Mouse (Mus musculus): ENCODE measurements at regions not wholly inside any gene's neighbourhood (a gene's known extent, or its start where the extent isn't known, plus 50 kb on each side); places are given as distances from the start of the nearest gene placed in this dataset.

DNA sequence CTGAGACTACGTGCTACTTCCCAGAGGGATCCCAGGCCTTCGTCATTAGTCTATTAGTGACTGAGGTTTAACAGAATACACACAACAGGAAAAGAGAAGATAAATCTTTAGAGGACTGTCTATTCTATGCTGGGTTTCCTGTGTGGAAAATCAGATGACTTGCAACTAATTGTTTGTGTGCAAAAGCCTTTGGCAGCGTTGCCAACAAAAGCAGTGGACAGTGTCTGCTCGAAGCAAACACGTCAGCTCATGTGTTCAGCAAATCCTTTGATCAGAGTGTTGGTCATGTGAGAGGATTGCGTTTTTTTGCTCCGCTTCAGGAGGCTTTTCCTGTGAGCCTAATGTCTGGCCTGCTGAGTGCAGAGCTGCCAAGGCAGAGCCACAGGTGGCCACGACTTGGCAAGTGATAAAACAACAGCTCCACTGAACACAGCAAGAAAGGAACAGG lies 117.3 kb downstream of the Arl4a start:
- TF ChIP-seq MYOD1 (IDR thresholded peaks at IDR 0.05; ENCODE audit: control insufficient read depth in 1 of 3, insufficient read length in 2 of 3, low read depth in 2 of 3): peak in 1 of 3 experiments; percentile 7
- TF ChIP-seq MAX (IDR thresholded peaks at IDR 0.05; ENCODE audit: low read depth): no peak
- Histone ChIP-seq H3ac (ENCODE audit: control insufficient read depth, insufficient read length) (no peak overlapping the region), H3K79me2 (ENCODE audit: control insufficient read depth, insufficient read depth) (no peaks in the 10 kb centered on the region), H3K4me3 (no peak overlapping the region), H3K4me2 (ENCODE audit: low read depth) (no peak overlapping the region), H3K36me3 (ENCODE audit: control insufficient read depth, insufficient read depth) (no peaks in the 10 kb centered on the region), H3K27me3 (ENCODE audit: control insufficient read depth, insufficient read depth, insufficient read length) (no peaks in the 10 kb centered on the region)

DNA sequence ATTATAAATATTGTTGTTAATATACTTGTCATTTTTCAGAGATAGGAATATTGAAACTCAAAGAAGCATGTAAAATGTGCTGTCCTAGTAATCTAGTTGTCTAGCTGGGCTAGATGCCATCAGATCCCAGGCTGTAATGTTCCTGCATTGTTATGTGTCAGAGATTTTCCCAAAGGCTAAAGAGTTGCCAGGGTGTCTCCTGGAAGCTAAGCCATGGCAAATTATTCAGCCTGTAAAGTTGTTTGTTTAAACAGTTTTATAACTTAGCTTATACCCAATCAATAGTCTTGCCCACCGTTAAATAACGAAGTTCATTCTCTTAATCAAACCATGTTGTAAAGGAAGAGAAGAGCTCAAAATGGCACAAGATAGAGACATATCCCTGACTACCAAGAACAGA lies 117.9 kb downstream of the Arl4a start:
- H3K4me2 ChIP-seq (ENCODE audit: low read depth): no peak overlapping the region
- TF ChIP-seq SRF (IDR thresholded peaks at IDR 0.05; ENCODE audit: control insufficient read depth, insufficient read length, low read depth): no peak
- no peak for TF ChIP-seq MYOG (IDR thresholded peaks at IDR 0.05; ENCODE audit: control insufficient read depth in 1 of 3, insufficient read depth in 1 of 3, insufficient read length in 2 of 3, low read depth in 2 of 3)
- no peak for TF ChIP-seq TCF3 (IDR thresholded peaks at IDR 0.05; ENCODE audit: insufficient read length, low read depth)
- TF ChIP-seq E2F4 (IDR thresholded peaks at IDR 0.05; ENCODE audit: insufficient read depth): no peak
- no peak for TF ChIP-seq POLR2AphosphoS2 (IDR thresholded peaks at IDR 0.05; ENCODE audit: insufficient read length, low read depth)
- no peak for TF ChIP-seq MYOD1 (IDR thresholded peaks at IDR 0.05; ENCODE audit: control insufficient read depth in 1 of 3, insufficient read length in 2 of 3, low read depth in 2 of 3)
- no peak for TF ChIP-seq USF1 (IDR thresholded peaks at IDR 0.05; ENCODE audit: low read depth)
- TF ChIP-seq REST (IDR thresholded peaks at IDR 0.05; ENCODE audit: insufficient read depth, insufficient read length): no peak
- no peak overlapping the region for H3K4me3 ChIP-seq

GRCm38 (mm10) chr12:39888493-39888892 lies 149.3 kb downstream of the Arl4a start:
- Histone ChIP-seq H3ac (ENCODE audit: control insufficient read depth, insufficient read length) (no peak overlapping the region), H3K27me3 (ENCODE audit: control insufficient read depth, insufficient read depth, insufficient read length) (no peaks in the 10 kb centered on the region), H3K79me2 (ENCODE audit: control insufficient read depth, insufficient read depth) (no peaks in the 10 kb centered on the region), H3K36me3 (ENCODE audit: control insufficient read depth, insufficient read depth) (no peaks in the 10 kb centered on the region), H3K4me3 (no peak overlapping the region), H3K4me2 (ENCODE audit: low read depth) (no peak overlapping the region)
- TF ChIP-seq CEBPB (IDR thresholded peaks at IDR 0.05; ENCODE audit: insufficient read depth, poor library complexity, severe bottlenecking) (no peak), USF1 (IDR thresholded peaks at IDR 0.05; ENCODE audit: low read depth) (no peak), SRF (IDR thresholded peaks at IDR 0.05; ENCODE audit: control insufficient read depth, insufficient read length, low read depth) (no peak), TCF12 (IDR thresholded peaks at IDR 0.05; ENCODE audit: insufficient read depth, poor library complexity, severe bottlenecking) (no peak)

More for the DNA sequence above, 117.9 kb downstream of the Arl4a start:
- Histone ChIP-seq H3K36me3 (ENCODE audit: control insufficient read depth, insufficient read depth) (no peaks in the 10 kb centered on the region), H3K79me2 (ENCODE audit: control insufficient read depth, insufficient read depth) (no peaks in the 10 kb centered on the region), H3K27me3 (ENCODE audit: control insufficient read depth, insufficient read depth, insufficient read length) (no peaks in the 10 kb centered on the region), H3ac (ENCODE audit: control insufficient read depth, insufficient read length) (no peak overlapping the region)

DNA sequence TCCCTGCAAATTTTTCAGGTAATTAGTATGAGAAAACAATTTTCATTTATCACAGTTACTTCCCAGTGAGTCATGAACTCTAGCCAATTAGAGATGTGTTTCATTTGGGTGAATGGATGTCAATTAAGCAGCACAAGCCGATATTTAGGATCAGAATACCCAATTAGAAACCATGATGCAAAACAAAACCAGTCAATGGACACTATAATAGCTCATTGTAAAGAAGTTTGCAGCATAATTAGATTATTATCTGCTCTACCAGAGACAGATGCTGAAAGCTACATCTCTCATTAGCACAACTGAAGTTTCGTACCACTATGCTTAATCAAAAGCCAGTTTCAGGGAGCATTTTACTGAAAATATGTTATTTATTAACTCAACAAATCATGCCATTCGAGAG lies 152.5 kb downstream of the Arl4a start:
- Histone ChIP-seq H3K4me2 (ENCODE audit: low read depth) (no peak overlapping the region), H3K4me3 (no peak overlapping the region), H3K79me2 (ENCODE audit: control insufficient read depth, insufficient read depth) (no peaks in the 10 kb centered on the region), H3K36me3 (ENCODE audit: control insufficient read depth, insufficient read depth) (no peaks in the 10 kb centered on the region), H3K27me3 (ENCODE audit: control insufficient read depth, insufficient read depth, insufficient read length) (no peaks in the 10 kb centered on the region), H3ac (ENCODE audit: control insufficient read depth, insufficient read length) (no peak overlapping the region)
- TF ChIP-seq MAX (IDR thresholded peaks at IDR 0.05; ENCODE audit: low read depth): no peak
- no peak for TF ChIP-seq E2F4 (IDR thresholded peaks at IDR 0.05; ENCODE audit: insufficient read depth)
- no peak for TF ChIP-seq SRF (IDR thresholded peaks at IDR 0.05; ENCODE audit: control insufficient read depth, insufficient read length, low read depth)
- TF ChIP-seq POLR2A (IDR thresholded peaks at IDR 0.05; ENCODE audit: insufficient read length, low read depth): no peak
- no peak for TF ChIP-seq MYOD1 (IDR thresholded peaks at IDR 0.05; ENCODE audit: control insufficient read depth in 1 of 3, insufficient read length in 2 of 3, low read depth in 2 of 3)
- no peak for TF ChIP-seq TCF3 (IDR thresholded peaks at IDR 0.05; ENCODE audit: insufficient read length, low read depth)
- no peak for TF ChIP-seq POLR2AphosphoS2 (IDR thresholded peaks at IDR 0.05; ENCODE audit: insufficient read length, low read depth)
- no peak for TF ChIP-seq CEBPB (IDR thresholded peaks at IDR 0.05; ENCODE audit: insufficient read depth, poor library complexity, severe bottlenecking)
- no peak for TF ChIP-seq TCF12 (IDR thresholded peaks at IDR 0.05; ENCODE audit: insufficient read depth, poor library complexity, severe bottlenecking)
- no peak for TF ChIP-seq USF1 (IDR thresholded peaks at IDR 0.05; ENCODE audit: low read depth)
- no peak for TF ChIP-seq MYOG (IDR thresholded peaks at IDR 0.05; ENCODE audit: control insufficient read depth in 1 of 3, insufficient read depth in 1 of 3, insufficient read length in 2 of 3, low read depth in 2 of 3)
- TF ChIP-seq REST (IDR thresholded peaks at IDR 0.05; ENCODE audit: insufficient read depth, insufficient read length): no peak

DNA sequence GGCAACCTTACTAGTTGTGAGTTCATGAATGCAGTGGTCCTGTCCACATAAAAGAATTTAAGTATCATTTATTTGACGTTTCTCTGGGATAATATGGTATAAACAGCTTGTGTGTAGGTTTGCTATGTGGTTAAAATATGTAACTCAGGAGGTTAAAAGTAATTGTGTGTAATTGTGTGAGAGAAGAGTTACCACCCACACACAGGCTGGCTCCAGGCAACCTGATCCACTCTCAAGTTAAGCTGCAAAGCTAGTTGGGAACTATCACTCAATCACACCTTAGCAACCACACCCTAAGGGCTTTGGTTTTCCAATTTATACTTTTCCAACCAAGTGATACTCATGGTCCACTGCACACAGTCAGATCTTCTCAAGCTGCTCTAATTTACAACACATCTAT lies 157.5 kb downstream of the Arl4a start:
- Histone ChIP-seq H3ac (ENCODE audit: control insufficient read depth, insufficient read length) (no peak overlapping the region), H3K4me3 (no peak overlapping the region), H3K4me2 (ENCODE audit: low read depth) (no peak overlapping the region), H3K79me2 (ENCODE audit: control insufficient read depth, insufficient read depth) (no peaks in the 10 kb centered on the region), H3K27me3 (ENCODE audit: control insufficient read depth, insufficient read depth, insufficient read length) (no peaks in the 10 kb centered on the region), H3K36me3 (ENCODE audit: control insufficient read depth, insufficient read depth) (no peaks in the 10 kb centered on the region)
- no peak for TF ChIP-seq MAX (IDR thresholded peaks at IDR 0.05; ENCODE audit: low read depth)
- no peak for TF ChIP-seq MYOG (IDR thresholded peaks at IDR 0.05; ENCODE audit: control insufficient read depth in 1 of 3, insufficient read depth in 1 of 3, insufficient read length in 2 of 3, low read depth in 2 of 3)
- TF ChIP-seq REST (IDR thresholded peaks at IDR 0.05; ENCODE audit: insufficient read depth, insufficient read length): no peak
- no peak for TF ChIP-seq TCF3 (IDR thresholded peaks at IDR 0.05; ENCODE audit: insufficient read length, low read depth)
- TF ChIP-seq POLR2A (IDR thresholded peaks at IDR 0.05; ENCODE audit: insufficient read length, low read depth): no peak
- TF ChIP-seq E2F4 (IDR thresholded peaks at IDR 0.05; ENCODE audit: insufficient read depth): no peak
- TF ChIP-seq TCF12 (IDR thresholded peaks at IDR 0.05; ENCODE audit: insufficient read depth, poor library complexity, severe bottlenecking): no peak
- TF ChIP-seq SRF (IDR thresholded peaks at IDR 0.05; ENCODE audit: control insufficient read depth, insufficient read length, low read depth): no peak
- no peak for TF ChIP-seq USF1 (IDR thresholded peaks at IDR 0.05; ENCODE audit: low read depth)
- no peak for TF ChIP-seq CEBPB (IDR thresholded peaks at IDR 0.05; ENCODE audit: insufficient read depth, poor library complexity, severe bottlenecking)
- no peak for TF ChIP-seq POLR2AphosphoS2 (IDR thresholded peaks at IDR 0.05; ENCODE audit: insufficient read length, low read depth)
- TF ChIP-seq MYOD1 (IDR thresholded peaks at IDR 0.05; ENCODE audit: control insufficient read depth in 1 of 3, insufficient read length in 2 of 3, low read depth in 2 of 3): no peak
